Comparison of ENCODE assay signal across 25 mouse cellular contexts in genomic region chr14:11680621-11681020, GRCm38 (mm10).
"Had no signal": no experiment of that assay in that cellular context is flagged by ENCODE, and none has a peak within 500 bp of the region (broad histone marks: within the 10 kb centered on the region; RNA-seq: fewer than 3 reads in every experiment).

No protein-coding gene starts in this region.

- H3K27me3 ChIP-seq: heart, embryonic 13.5 days; heart, embryonic 15.5 days; hindbrain, embryonic 13.5 days; hindbrain, embryonic 15.5 days; kidney, embryonic 15.5 days; limb, embryonic 12.5 days; limb, embryonic 15.5 days had no signal

- H3K9ac ChIP-seq: forebrain, postnatal 0 days; heart, embryonic 13.5 days; heart, embryonic 15.5 days; hindbrain, embryonic 13.5 days; hindbrain, embryonic 15.5 days; kidney, embryonic 15.5 days; limb, embryonic 12.5 days; limb, embryonic 15.5 days had no signal

- ATAC-seq: forebrain, postnatal 0 days; hindbrain, postnatal 0 days; intestine, embryonic 16.5 days had no signal

- H3K36me3 ChIP-seq: heart, embryonic 13.5 days; heart, embryonic 15.5 days; hindbrain, embryonic 13.5 days; hindbrain, embryonic 15.5 days; kidney, embryonic 15.5 days; limb, embryonic 12.5 days; limb, embryonic 15.5 days had no signal

- H3K4me3 ChIP-seq: heart, adult 2 months; heart, embryonic 13.5 days; heart, embryonic 15.5 days; hindbrain, embryonic 13.5 days; hindbrain, embryonic 15.5 days; kidney, embryonic 15.5 days; layer of hippocampus, adult 2 months; left cerebral cortex, adult 2 months; limb, embryonic 12.5 days; limb, embryonic 15.5 days had no signal

- H3K9me3 ChIP-seq: heart, embryonic 13.5 days; heart, embryonic 15.5 days; hindbrain, embryonic 13.5 days; hindbrain, embryonic 15.5 days; kidney, embryonic 15.5 days; limb, embryonic 12.5 days; limb, embryonic 15.5 days had no signal

- H3K27ac ChIP-seq: heart, adult 2 months; heart, embryonic 13.5 days; heart, embryonic 15.5 days; hindbrain, embryonic 15.5 days; hindbrain, postnatal 0 days; kidney, embryonic 15.5 days; kidney, postnatal 0 days; layer of hippocampus, adult 2 months; left cerebral cortex, adult 2 months; limb, embryonic 12.5 days; limb, embryonic 15.5 days had no signal

- DNase-seq: forebrain, postnatal 0 days; gastrocnemius, postnatal 14 days; gastrocnemius, postnatal 36 days; heart, adult 2 months; heart, postnatal 14 days; heart, postnatal 36 days; kidney, adult 11 months; kidney, adult 2 months; kidney, adult 9 months; kidney, postnatal 25 days; kidney, postnatal 4 days; left cerebral cortex, postnatal 4 days had no signal

- H3K4me2 ChIP-seq: heart, embryonic 11.5 days; heart, embryonic 13.5 days; heart, embryonic 15.5 days; hindbrain, embryonic 13.5 days; hindbrain, embryonic 15.5 days; kidney, embryonic 15.5 days; limb, embryonic 12.5 days; limb, embryonic 15.5 days had no signal
